In the genomic region with DNA sequence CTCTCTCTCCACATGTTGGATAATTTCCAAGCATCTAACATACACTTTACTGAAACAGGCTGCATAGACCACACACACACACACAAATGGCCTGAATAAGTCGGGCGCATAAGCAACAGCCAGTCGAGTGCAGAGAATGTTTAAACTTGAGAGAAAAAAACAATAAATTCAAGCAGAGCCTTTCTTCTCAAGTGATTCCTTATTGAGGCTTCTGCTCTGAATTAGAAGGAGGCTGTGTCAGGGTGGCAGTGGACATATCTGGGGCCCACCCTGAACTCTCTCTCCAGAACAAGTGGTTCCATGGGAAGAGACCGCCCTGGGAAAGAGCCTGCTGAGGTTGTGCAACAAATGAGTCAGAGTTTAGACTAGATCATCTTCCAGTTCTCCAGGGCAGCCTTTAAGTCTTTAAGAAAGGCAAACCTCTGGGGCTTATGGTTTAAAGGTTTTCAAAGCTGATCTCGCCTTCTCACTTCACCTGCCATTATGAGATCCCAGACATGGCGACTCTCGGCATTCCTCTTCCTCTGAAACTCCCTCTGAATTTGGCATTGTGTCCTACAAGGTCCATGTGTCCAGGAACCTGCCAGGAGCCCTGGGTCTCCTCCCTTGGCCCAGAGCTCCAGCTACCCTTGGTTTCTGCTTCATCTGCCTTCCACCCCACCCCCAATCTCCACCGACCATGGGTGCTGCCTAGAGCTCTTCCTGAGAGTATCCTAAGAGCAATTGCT, we compare ENCODE assay signal across 9 mouse cellular contexts.
DNase-seq lines count a peak whose midpoint lies in the region.
"Had no signal": no experiment of that assay in that cellular context is flagged by ENCODE, and none has a peak within 500 bp of the region (broad histone marks: within the 10 kb centered on the region; RNA-seq: fewer than 3 reads in every experiment).

No protein-coding gene starts in this region.

- DNase-seq in adrenal gland, postnatal 36 days: peak; percentile 33 to 50
- DNase-seq in adrenal gland, postnatal 4 days (ENCODE audit: low spot score in 2 of 2): no peak
- peak; percentile 55 to 72 for DNase-seq in lung, adult 18-20 months
- DNase-seq in lung, postnatal 4 days: no peak
- DNase-seq in heart, adult 9 months (ENCODE audit: low spot score in 2 of 2): peak; percentile 32 to 39
- DNase-seq in skeletal muscle tissue, adult 2 months (ENCODE audit: low read depth, low spot score): peak; percentile 52
- DNase-seq in left cerebral cortex, adult 8-10 months (ENCODE audit: low spot score in 2 of 2): no peak
- no peak for DNase-seq in kidney, adult 9 months
- DNase-seq: B cell, adult 2 months had no signal

Comparison
In these comparisons a context has a peak if more than half of its experiments do, and no peak if none do; other contexts are left out.
1. DNase-seq: peak in adrenal gland, postnatal 36 days (2 of 2), lung, adult 18-20 months (2 of 2), heart, adult 9 months (2 of 2) and skeletal muscle tissue, adult 2 months (single experiment); none in adrenal gland, postnatal 4 days (0 of 2), lung, postnatal 4 days (0 of 2), left cerebral cortex, adult 8-10 months (0 of 2) and kidney, adult 9 months (single experiment).